Comparison of ENCODE assay signal across 11 mouse cellular contexts in the genomic region with DNA sequence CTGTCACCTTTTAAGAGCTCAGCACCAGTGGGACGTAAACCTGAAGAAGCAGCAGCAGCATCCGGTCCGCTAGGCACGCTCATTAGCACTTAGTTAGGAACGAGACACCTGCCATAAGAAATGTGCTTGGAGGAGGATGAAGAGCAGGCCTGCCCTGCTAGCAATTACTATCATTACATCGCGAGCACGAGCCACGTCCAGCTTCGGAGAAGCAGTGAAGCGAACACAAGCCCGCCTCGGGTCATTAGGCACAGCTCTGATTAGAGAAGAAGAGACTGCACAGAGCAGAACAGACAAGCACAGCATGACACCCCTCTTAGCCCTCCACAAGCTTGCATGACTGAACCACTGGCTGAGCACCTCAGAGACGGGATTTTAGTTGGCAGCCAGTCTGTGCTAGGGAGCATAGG. TPM values are rescaled to one million over a fixed set of nuclear protein-coding genes. Genes with fewer than 3 reads are reported as not detected.
DNase-seq lines count a peak whose midpoint lies in the region; ATAC-seq and TF ChIP-seq lines count a peak whose summit lies in the region.
"Had no signal": no experiment of that assay in that cellular context is flagged by ENCODE, and none has a peak within 500 bp of the region (broad histone marks: within the 10 kb centered on the region; RNA-seq: fewer than 3 reads in every experiment).

No protein-coding gene starts in this region.

- no peaks in the 10 kb centered on the region for H3K9me3 ChIP-seq in forebrain, embryonic 12.5 days
- H3K9me3 ChIP-seq in kidney, postnatal 0 days (replicated peaks; ENCODE audit: low read length) = no peaks in the 10 kb centered on the region
- H3K9me3 ChIP-seq in neural tube, embryonic 14.5 days (ENCODE audit: control insufficient read depth, low read length) = no peaks in the 10 kb centered on the region

- H3K9ac ChIP-seq in forebrain, embryonic 12.5 days = no peak overlapping the region
- H3K9ac ChIP-seq in kidney, postnatal 0 days (ENCODE audit: low read depth, low read length) = no peak overlapping the region
- no peak overlapping the region for H3K9ac ChIP-seq in neural tube, embryonic 14.5 days (replicated peaks; ENCODE audit: low read depth, low read length)

- intact Hi-C loops in left cerebral cortex, postnatal 10 days (cut with DNase I) = no loop called here
- intact Hi-C loops in left cerebral cortex, postnatal 25 days (cut with DNase I) = no loop called here

- no peak overlapping the region for H3K4me3 ChIP-seq in forebrain, embryonic 12.5 days (replicated peaks)
- no peak overlapping the region for H3K4me3 ChIP-seq in kidney, postnatal 0 days (replicated peaks; ENCODE audit: low read depth, low read length)
- no peak overlapping the region for H3K4me3 ChIP-seq in neural tube, embryonic 14.5 days (ENCODE audit: low read depth, low read length)

- 0 out of 2 replicates have a peak overlapping the region, but pooled peaks have one; percentile 5 for H3K27ac ChIP-seq in forebrain, embryonic 12.5 days
- H3K27ac ChIP-seq in kidney, postnatal 0 days = no peak overlapping the region
- no peak overlapping the region for H3K27ac ChIP-seq in neural tube, embryonic 14.5 days (ENCODE audit: low read depth, low read length)

- peak; percentile 11 for DNase-seq in kidney, adult 9 months
- no peak for DNase-seq in kidney, postnatal 14 days
- peak; percentile 46 for DNase-seq in kidney, postnatal 0 days (ENCODE audit: low spot score)
- DNase-seq in left cerebral cortex, postnatal 10 days (ENCODE audit: extremely low spot score in 1 of 2, low spot score in 2 of 2) = no peak
- DNase-seq in left cerebral cortex, postnatal 25 days (ENCODE audit: low spot score in 2 of 2) = no peak
- DNase-seq in urinary bladder, postnatal 14 days (ENCODE audit: low spot score) = no peak
- DNase-seq: lung, postnatal 36 days had no signal

- peaks cover 39% of the 10 kb centered on the region for H3K4me1 ChIP-seq in forebrain, embryonic 12.5 days
- H3K4me1 ChIP-seq in kidney, postnatal 0 days (replicated peaks; ENCODE audit: insufficient read depth, low read length) = no peaks in the 10 kb centered on the region
- no peaks in the 10 kb centered on the region for H3K4me1 ChIP-seq in neural tube, embryonic 14.5 days (ENCODE audit: control insufficient read depth, insufficient read depth, low read length)

- H3K27me3 ChIP-seq in forebrain, embryonic 12.5 days = peaks cover 21% of the 10 kb centered on the region
- no peaks in the 10 kb centered on the region for H3K27me3 ChIP-seq in kidney, postnatal 0 days (ENCODE audit: insufficient read depth, low read length)
- H3K27me3 ChIP-seq in neural tube, embryonic 14.5 days (ENCODE audit: control insufficient read depth, insufficient read depth, low read length) = no peaks in the 10 kb centered on the region

- H3K4me2 ChIP-seq in forebrain, embryonic 12.5 days = no peak overlapping the region
- no peak overlapping the region for H3K4me2 ChIP-seq in kidney, postnatal 0 days (ENCODE audit: low read length)
- no peak overlapping the region for H3K4me2 ChIP-seq in neural tube, embryonic 14.5 days (ENCODE audit: low read depth, low read length)

- peaks cover 28% of the 10 kb centered on the region; the same call in 1 of the 2 replicates for H3K36me3 ChIP-seq in forebrain, embryonic 12.5 days (replicated peaks)
- 0 out of 2 replicates have a peak, but pooled peaks cover 14% of the 10 kb centered on the region for H3K36me3 ChIP-seq in kidney, postnatal 0 days (ENCODE audit: insufficient read depth, low read length)
- H3K36me3 ChIP-seq in neural tube, embryonic 14.5 days (ENCODE audit: control insufficient read depth, insufficient read depth, low read length) = no peaks in the 10 kb centered on the region

- WGBS in forebrain, embryonic 12.5 days = 15% methylated on average over 14 of the region's 14 CpGs
- WGBS in kidney, postnatal 0 days = 30% methylated on average over 14 of the region's 14 CpGs
- 14% methylated on average over 14 of the region's 14 CpGs for WGBS in neural tube, embryonic 14.5 days

- no peak for TF ChIP-seq CTCF in kidney, postnatal 0 days (IDR thresholded peaks at IDR 0.05; ENCODE audit: low read depth)

- peak; percentile 91 for ATAC-seq in forebrain, embryonic 12.5 days (ENCODE audit: low FRiP score)
- peak; percentile 85 for ATAC-seq in kidney, postnatal 0 days (replicated peaks; ENCODE audit: low FRiP score, low read depth)
- ATAC-seq in neural tube, embryonic 14.5 days (ENCODE audit: low read depth) = peak; percentile 91
- ATAC-seq: activated CD4-positive, CD25-positive, alpha-beta regulatory T cell, adult 4 months; CD4-positive, CD25-positive, alpha-beta regulatory T cell, adult 4 months had no signal

RNA-seq across cellular contexts. Expression of gene Tle1, which starts 40.6 kb away (rescaled TPM):
- 63.5 and 68.3 TPM in 2 replicates for polyA plus RNA-seq in forebrain, embryonic 12.5 days (2016; fragmentation: Nextera tagmentation; extraction: Ambion mirVana)
- 23.8 and 28.3 TPM in 2 replicates for polyA plus RNA-seq in kidney, postnatal 0 days (2015; fragmentation: Nextera tagmentation; extraction: Ambion mirVana)
- polyA plus RNA-seq in neural tube, embryonic 14.5 days (2014; fragmentation: Nextera tagmentation; extraction: Ambion mirVana) = 29.8 and 35.1 TPM in 2 replicates
- total RNA-seq in left cerebral cortex, postnatal 10 days (2021) = 10 to 100 TPM; 33.7 to 40.8 TPM
- 10 to 100 TPM; 38.6 to 53.1 TPM for total RNA-seq in left cerebral cortex, postnatal 25 days (2021)

Comparison
In these comparisons a context has a peak if more than half of its experiments do, and no peak if none do; other contexts are left out.
1. DNase-seq: peak in kidney, adult 9 months (single experiment) and kidney, postnatal 0 days (single experiment); none in kidney, postnatal 14 days (single experiment), left cerebral cortex, postnatal 10 days (0 of 2), left cerebral cortex, postnatal 25 days (0 of 2) and urinary bladder, postnatal 14 days (single experiment).
2. Peak in every context shown above with its lines, with median percentiles within 50 percentile points of each other: ATAC-seq.